Mouse (Mus musculus): ENCODE measurements around the gene Nrgn.

DNA sequence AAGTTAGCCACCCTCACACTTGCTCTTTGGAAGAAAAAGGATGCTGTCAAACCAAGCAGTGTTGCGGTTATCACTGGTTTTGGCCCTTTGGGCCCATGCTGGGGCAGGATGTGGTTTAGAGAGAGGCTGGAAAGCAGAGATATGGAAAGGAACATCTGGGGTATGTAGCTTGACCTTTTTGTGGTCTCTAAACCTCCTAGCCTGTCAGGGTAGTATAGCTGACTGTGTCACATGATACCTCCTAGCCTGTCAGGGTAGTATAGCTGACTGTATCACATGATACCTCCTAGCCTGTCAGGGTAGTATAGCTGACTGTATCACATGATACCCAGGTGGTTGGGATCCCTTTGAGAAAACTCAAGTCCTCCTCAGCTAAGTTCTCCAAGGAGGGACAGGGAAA is 1.6 kb upstream of the Nrgn start:
- TF ChIP-seq TAL1 (IDR thresholded peaks at IDR 0.05; ENCODE audit: low read length) (no peak), GATA1 (IDR thresholded peaks at IDR 0.05; ENCODE audit: low read length) (no peak)
